Mouse (Mus musculus): ENCODE data around the gene Unc119b. TPM values are rescaled to one million over a fixed set of nuclear protein-coding genes. Genes with fewer than 3 reads are reported as not detected.

Gene Unc119b
- polyA plus RNA-seq, 1 experiment from 2014 or later, result 35.2 TPM

- no peak overlapping the region for H3K4me3 ChIP-seq (ENCODE audit: low read length)
- H3K9ac ChIP-seq (ENCODE audit: low read length), result no peak overlapping the region
- peaks cover 8% of the 10 kb centered on the region for H3K4me1 ChIP-seq (replicated peaks; ENCODE audit: control insufficient read depth, insufficient read depth, low read length)
- H3K36me3 ChIP-seq (ENCODE audit: control insufficient read depth, insufficient read depth, low read length), result peaks cover 16% of the 10 kb centered on the region; the same call in 1 of the 2 replicates
- H3K9me3 ChIP-seq (ENCODE audit: control insufficient read depth, low read length), result no peaks in the 10 kb centered on the region
- H3K27ac ChIP-seq (ENCODE audit: low read length), result no peak overlapping the region
- H3K27me3 ChIP-seq (ENCODE audit: control insufficient read depth, insufficient read depth, low read depth, low read length), result no peaks in the 10 kb centered on the region
- no peak overlapping the region for H3K4me2 ChIP-seq (ENCODE audit: low read depth, low read length)
- 87% methylated on average over 22 of the region's 22 CpGs for WGBS
- no peak for ATAC-seq (ENCODE audit: low read depth)
Observed at GRCm38 (mm10) chr5:115127421-115128179, 7.2 kb downstream of the Unc119b start.

GRCm38 (mm10) chr5:115126578-115127312 is 8.0 kb downstream of the Unc119b start:
- H3K36me3 ChIP-seq (ENCODE audit: control insufficient read depth, insufficient read depth, low read length), result peaks cover 16% of the 10 kb centered on the region; the same call in 1 of the 2 replicates
- no peak overlapping the region for H3K4me3 ChIP-seq (ENCODE audit: low read length)
- no peak overlapping the region for H3K9ac ChIP-seq (ENCODE audit: low read length)

GRCm38 (mm10) chr5:115125211-115125871 is 9.4 kb downstream of the Unc119b start:
- H3K4me3 ChIP-seq (ENCODE audit: low read length), result 0 out of 2 replicates have a peak overlapping the region, but pooled peaks have one; percentile 17
- 0 out of 2 replicates have a peak overlapping the region, but pooled peaks have one; percentile 18 for H3K4me2 ChIP-seq (ENCODE audit: low read depth, low read length)
- no peaks in the 10 kb centered on the region for H3K27me3 ChIP-seq (ENCODE audit: control insufficient read depth, insufficient read depth, low read depth, low read length)
- 20% methylated on average over 24 of the region's 24 CpGs for WGBS
- ATAC-seq (ENCODE audit: low read depth), result peak; percentile 88
- peaks cover 8% of the 10 kb centered on the region for H3K4me1 ChIP-seq (replicated peaks; ENCODE audit: control insufficient read depth, insufficient read depth, low read length)
- no peak overlapping the region for H3K27ac ChIP-seq (ENCODE audit: low read length)
- H3K9me3 ChIP-seq (ENCODE audit: control insufficient read depth, low read length), result no peaks in the 10 kb centered on the region
- H3K9ac ChIP-seq (ENCODE audit: low read length), result no peak overlapping the region
- peaks cover 16% of the 10 kb centered on the region; the same call in 1 of the 2 replicates for H3K36me3 ChIP-seq (ENCODE audit: control insufficient read depth, insufficient read depth, low read length)

More at GRCm38 (mm10) chr5:115126578-115127312, 8.0 kb downstream of the Unc119b start:
- no peak overlapping the region for H3K4me2 ChIP-seq (ENCODE audit: low read depth, low read length)
- 86% methylated on average over 28 of the region's 28 CpGs for WGBS
- H3K27ac ChIP-seq (ENCODE audit: low read length), result no peak overlapping the region
- H3K27me3 ChIP-seq (ENCODE audit: control insufficient read depth, insufficient read depth, low read depth, low read length), result no peaks in the 10 kb centered on the region
- no peak for ATAC-seq (ENCODE audit: low read depth)
- peaks cover 8% of the 10 kb centered on the region for H3K4me1 ChIP-seq (replicated peaks; ENCODE audit: control insufficient read depth, insufficient read depth, low read length)
- H3K9me3 ChIP-seq (ENCODE audit: control insufficient read depth, low read length), result no peaks in the 10 kb centered on the region

DNA sequence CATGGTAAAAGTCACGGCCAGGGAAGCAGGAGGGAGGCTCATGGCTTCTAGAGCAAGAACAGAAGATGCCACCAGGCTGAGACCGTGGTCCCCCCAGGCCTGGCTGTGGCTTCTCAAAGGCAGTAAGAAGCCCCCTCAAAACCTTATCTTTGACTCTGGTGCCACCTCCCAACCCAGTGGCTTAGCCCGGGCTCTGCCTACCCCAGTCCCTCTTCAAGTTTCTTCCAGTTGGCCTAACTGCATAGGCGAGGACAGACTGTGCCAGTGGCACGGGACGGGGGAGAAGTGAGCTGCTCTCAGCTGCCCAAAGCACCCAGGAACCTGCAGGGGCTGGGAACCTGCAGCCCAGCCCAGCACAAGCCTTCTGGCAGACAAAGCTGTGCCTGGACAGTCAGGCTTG is 10.1 kb downstream of the Unc119b start:
- peaks cover 8% of the 10 kb centered on the region for H3K4me1 ChIP-seq (replicated peaks; ENCODE audit: control insufficient read depth, insufficient read depth, low read length)
- H3K4me2 ChIP-seq (ENCODE audit: low read depth, low read length), result no peak overlapping the region
- 91% methylated on average over 6 of the region's 6 CpGs for WGBS
- no peaks in the 10 kb centered on the region for H3K27me3 ChIP-seq (ENCODE audit: control insufficient read depth, insufficient read depth, low read depth, low read length)
- no peaks in the 10 kb centered on the region for H3K9me3 ChIP-seq (ENCODE audit: control insufficient read depth, low read length)
- ATAC-seq (ENCODE audit: low read depth), result peak; percentile 32; the same call in 1 of the 2 replicates
- H3K4me3 ChIP-seq (ENCODE audit: low read length), result no peak overlapping the region
- peaks cover 16% of the 10 kb centered on the region; the same call in 1 of the 2 replicates for H3K36me3 ChIP-seq (ENCODE audit: control insufficient read depth, insufficient read depth, low read length)
- H3K9ac ChIP-seq (ENCODE audit: low read length), result no peak overlapping the region
- no peak overlapping the region for H3K27ac ChIP-seq (ENCODE audit: low read length)

- Histone ChIP-seq H3K4me3 (ENCODE audit: low read length) (no peak overlapping the region), H3K9me3 (ENCODE audit: control insufficient read depth, low read length) (no peaks in the 10 kb centered on the region), H3K36me3 (ENCODE audit: control insufficient read depth, insufficient read depth, low read length) (peaks cover 6% of the 10 kb centered on the region; the same call in 1 of the 2 replicates), H3K4me1 (replicated peaks; ENCODE audit: control insufficient read depth, insufficient read depth, low read length) (peaks cover 19% of the 10 kb centered on the region), H3K4me2 (ENCODE audit: low read depth, low read length) (no peak overlapping the region), H3K27me3 (ENCODE audit: control insufficient read depth, insufficient read depth, low read depth, low read length) (no peaks in the 10 kb centered on the region), H3K9ac (ENCODE audit: low read length) (no peak overlapping the region), H3K27ac (ENCODE audit: low read length) (no peak overlapping the region)
- WGBS, result 80% methylated on average over 5 of the region's 5 CpGs
- ATAC-seq (ENCODE audit: low read depth), result no peak
Observed at GRCm38 (mm10) chr5:115120978-115121377, 13.8 kb downstream of the Unc119b start.

GRCm38 (mm10) chr5:115118961-115119570 is 15.7 kb downstream of the Unc119b start, which contains the start of gene Acads:
Gene Acads, minus strand, starts transcription at chr5:115119346.
- peak within 1 kb of the TSS; percentile 89 for H3K9ac ChIP-seq (ENCODE audit: low read length)
- no peaks in the 10 kb centered on the region for H3K9me3 ChIP-seq (ENCODE audit: control insufficient read depth, low read length)
- peak within 1 kb of the TSS; percentile 67 for H3K27ac ChIP-seq (ENCODE audit: low read length)
- H3K4me1 ChIP-seq (replicated peaks; ENCODE audit: control insufficient read depth, insufficient read depth, low read length), result peaks cover 11% of the 10 kb centered on the region; the same call in 1 of the 2 replicates
- ATAC-seq (ENCODE audit: low read depth), result peak; percentile 98
- peak within 1 kb of the TSS; percentile 99 for H3K4me3 ChIP-seq (ENCODE audit: low read length)
- peak within 1 kb of the TSS; percentile 82 for H3K4me2 ChIP-seq (ENCODE audit: low read depth, low read length)
- H3K36me3 ChIP-seq (ENCODE audit: control insufficient read depth, insufficient read depth, low read length), result peaks cover 14% of the 10 kb centered on the region; the same call in 1 of the 2 replicates
- no peaks in the 10 kb centered on the region for H3K27me3 ChIP-seq (ENCODE audit: control insufficient read depth, insufficient read depth, low read depth, low read length)
- under 1% methylated on average over 37 of the region's 39 CpGs for WGBS

- no peak for ATAC-seq (ENCODE audit: low read depth)
- peaks cover 11% of the 10 kb centered on the region; the same call in 1 of the 2 replicates for H3K4me1 ChIP-seq (replicated peaks; ENCODE audit: control insufficient read depth, insufficient read depth, low read length)
- H3K27ac ChIP-seq (ENCODE audit: low read length), result no peak overlapping the region
- H3K9me3 ChIP-seq (ENCODE audit: control insufficient read depth, low read length), result no peaks in the 10 kb centered on the region
- 78% methylated on average over 13 of the region's 13 CpGs for WGBS
- no peaks in the 10 kb centered on the region for H3K27me3 ChIP-seq (ENCODE audit: control insufficient read depth, insufficient read depth, low read depth, low read length)
- H3K9ac ChIP-seq (ENCODE audit: low read length), result no peak overlapping the region
- no peak overlapping the region for H3K4me2 ChIP-seq (ENCODE audit: low read depth, low read length)
- no peak overlapping the region for H3K4me3 ChIP-seq (ENCODE audit: low read length)
- H3K36me3 ChIP-seq (ENCODE audit: control insufficient read depth, insufficient read depth, low read length), result peaks cover 15% of the 10 kb centered on the region; the same call in 1 of the 2 replicates
Observed at GRCm38 (mm10) chr5:115117467-115117866, 17.3 kb downstream of the Unc119b start.

- Histone ChIP-seq H3K9me3 (ENCODE audit: control insufficient read depth, low read length) (no peaks in the 10 kb centered on the region), H3K36me3 (ENCODE audit: control insufficient read depth, insufficient read depth, low read length) (peaks cover 15% of the 10 kb centered on the region; the same call in 1 of the 2 replicates), H3K4me2 (ENCODE audit: low read depth, low read length) (no peak overlapping the region), H3K27ac (ENCODE audit: low read length) (no peak overlapping the region), H3K4me3 (ENCODE audit: low read length) (no peak overlapping the region), H3K4me1 (replicated peaks; ENCODE audit: control insufficient read depth, insufficient read depth, low read length) (peaks cover 11% of the 10 kb centered on the region; the same call in 1 of the 2 replicates), H3K27me3 (ENCODE audit: control insufficient read depth, insufficient read depth, low read depth, low read length) (no peaks in the 10 kb centered on the region), H3K9ac (ENCODE audit: low read length) (no peak overlapping the region)
- 76% methylated on average over 3 of the region's 3 CpGs for WGBS
- ATAC-seq (ENCODE audit: low read depth), result no peak
Observed at GRCm38 (mm10) chr5:115116426-115116825, 18.3 kb downstream of the Unc119b start.

Data from lung, embryonic 16.5 days (tissue).